Mouse (Mus musculus): ENCODE data around the gene Rab38. TPM values are rescaled to one million over a fixed set of nuclear protein-coding genes. Genes with fewer than 3 reads are reported as not detected.

Gene Rab38
- 1.3 and 1.8 TPM in 2 replicates for polyA plus RNA-seq (2015; fragmentation: Nextera tagmentation; extraction: Ambion mirVana)

GRCm38 (mm10) chr7:88429786-88430691 is at the start of gene Rab38:
Gene Rab38 (plus strand): TSS chr7:88430273.
- WGBS (ENCODE audit: insufficient replicate concordance): 2% methylated on average over 35 of the region's 35 CpGs
- H3K9me3 ChIP-seq (replicated peaks; ENCODE audit: control insufficient read depth, low read length): no peaks in the 10 kb centered on the region
- peak within 1 kb of the TSS; percentile 56 for H3K4me3 ChIP-seq (ENCODE audit: low read depth, low read length)
- no peaks in the 10 kb centered on the region for H3K27me3 ChIP-seq (ENCODE audit: control insufficient read depth, insufficient read depth, low read depth, low read length)
- no peaks in the 10 kb centered on the region; the same call in none of the 2 replicates for H3K4me1 ChIP-seq (ENCODE audit: control insufficient read depth, low read depth, low read length)
- H3K9ac ChIP-seq (ENCODE audit: low read depth, low read length): peak within 1 kb of the TSS; percentile 13; the same call in 1 of the 2 replicates
- H3K4me2 ChIP-seq (ENCODE audit: low read depth, low read length): peak within 1 kb of the TSS; percentile 66
- no peak within 1 kb of the TSS for H3K27ac ChIP-seq (ENCODE audit: low read length)
- ATAC-seq (ENCODE audit: low read depth): peak; percentile 82
- H3K36me3 ChIP-seq (ENCODE audit: control insufficient read depth, insufficient read depth): no peaks in the 10 kb centered on the region

GRCm38 (mm10) chr7:88394568-88394967 is 35.5 kb upstream of the Rab38 start:
- H3K4me2 ChIP-seq (ENCODE audit: low read depth, low read length): no peak overlapping the region
- WGBS (ENCODE audit: insufficient replicate concordance): 65% methylated on average over 1 of the region's 1 CpGs
- no peaks in the 10 kb centered on the region for H3K36me3 ChIP-seq (ENCODE audit: control insufficient read depth, insufficient read depth)

GRCm38 (mm10) chr7:88395745-88396144 is 34.3 kb upstream of the Rab38 start:
- no peak for ATAC-seq (ENCODE audit: low read depth)
- no peak overlapping the region for H3K27ac ChIP-seq (ENCODE audit: low read length)
- no peak overlapping the region for H3K4me2 ChIP-seq (ENCODE audit: low read depth, low read length)
- no peak overlapping the region for H3K4me3 ChIP-seq (ENCODE audit: low read depth, low read length)
- no peak overlapping the region for H3K9ac ChIP-seq (ENCODE audit: low read depth, low read length)
- WGBS (ENCODE audit: insufficient replicate concordance): 48% methylated on average over 2 of the region's 2 CpGs
- H3K27me3 ChIP-seq (ENCODE audit: control insufficient read depth, insufficient read depth, low read depth, low read length): no peaks in the 10 kb centered on the region
- no peaks in the 10 kb centered on the region for H3K9me3 ChIP-seq (replicated peaks; ENCODE audit: control insufficient read depth, low read length)
- H3K4me1 ChIP-seq (ENCODE audit: control insufficient read depth, low read depth, low read length): no peaks in the 10 kb centered on the region
- no peaks in the 10 kb centered on the region for H3K36me3 ChIP-seq (ENCODE audit: control insufficient read depth, insufficient read depth)

More at GRCm38 (mm10) chr7:88394568-88394967, 35.5 kb upstream of the Rab38 start:
- Histone ChIP-seq H3K9ac (ENCODE audit: low read depth, low read length) (no peak overlapping the region), H3K27me3 (ENCODE audit: control insufficient read depth, insufficient read depth, low read depth, low read length) (no peaks in the 10 kb centered on the region), H3K27ac (ENCODE audit: low read length) (no peak overlapping the region), H3K4me3 (ENCODE audit: low read depth, low read length) (no peak overlapping the region), H3K4me1 (ENCODE audit: control insufficient read depth, low read depth, low read length) (no peaks in the 10 kb centered on the region), H3K9me3 (replicated peaks; ENCODE audit: control insufficient read depth, low read length) (no peaks in the 10 kb centered on the region)
- no peak for ATAC-seq (ENCODE audit: low read depth)

GRCm38 (mm10) chr7:88405311-88405710 is 24.8 kb upstream of the Rab38 start:
- ATAC-seq (ENCODE audit: low read depth): no peak
- 79% methylated on average over 1 of the region's 1 CpGs for WGBS (ENCODE audit: insufficient replicate concordance)
- H3K4me1 ChIP-seq (ENCODE audit: control insufficient read depth, low read depth, low read length): no peaks in the 10 kb centered on the region

GRCm38 (mm10) chr7:88406466-88406865 is 23.6 kb upstream of the Rab38 start:
- no peak for ATAC-seq (ENCODE audit: low read depth)
- Histone ChIP-seq H3K4me2 (ENCODE audit: low read depth, low read length) (no peak overlapping the region), H3K27me3 (ENCODE audit: control insufficient read depth, insufficient read depth, low read depth, low read length) (no peaks in the 10 kb centered on the region), H3K27ac (ENCODE audit: low read length) (no peak overlapping the region), H3K9ac (ENCODE audit: low read depth, low read length) (no peak overlapping the region), H3K4me3 (ENCODE audit: low read depth, low read length) (no peak overlapping the region), H3K9me3 (replicated peaks; ENCODE audit: control insufficient read depth, low read length) (no peaks in the 10 kb centered on the region), H3K36me3 (ENCODE audit: control insufficient read depth, insufficient read depth) (no peaks in the 10 kb centered on the region), H3K4me1 (ENCODE audit: control insufficient read depth, low read depth, low read length) (no peaks in the 10 kb centered on the region)
- WGBS (ENCODE audit: insufficient replicate concordance): 64% methylated on average over 2 of the region's 2 CpGs

More at GRCm38 (mm10) chr7:88405311-88405710, 24.8 kb upstream of the Rab38 start:
- Histone ChIP-seq H3K4me2 (ENCODE audit: low read depth, low read length) (no peak overlapping the region), H3K27ac (ENCODE audit: low read length) (no peak overlapping the region), H3K9me3 (replicated peaks; ENCODE audit: control insufficient read depth, low read length) (no peaks in the 10 kb centered on the region), H3K27me3 (ENCODE audit: control insufficient read depth, insufficient read depth, low read depth, low read length) (no peaks in the 10 kb centered on the region), H3K4me3 (ENCODE audit: low read depth, low read length) (no peak overlapping the region), H3K9ac (ENCODE audit: low read depth, low read length) (no peak overlapping the region), H3K36me3 (ENCODE audit: control insufficient read depth, insufficient read depth) (no peaks in the 10 kb centered on the region)

GRCm38 (mm10) chr7:88421821-88422220 is 8.3 kb upstream of the Rab38 start:
- Histone ChIP-seq H3K9me3 (replicated peaks; ENCODE audit: control insufficient read depth, low read length) (no peaks in the 10 kb centered on the region), H3K9ac (ENCODE audit: low read depth, low read length) (no peak overlapping the region), H3K4me3 (ENCODE audit: low read depth, low read length) (no peak overlapping the region), H3K36me3 (ENCODE audit: control insufficient read depth, insufficient read depth) (no peaks in the 10 kb centered on the region), H3K4me2 (ENCODE audit: low read depth, low read length) (no peak overlapping the region), H3K27ac (ENCODE audit: low read length) (no peak overlapping the region), H3K4me1 (ENCODE audit: control insufficient read depth, low read depth, low read length) (no peaks in the 10 kb centered on the region), H3K27me3 (ENCODE audit: control insufficient read depth, insufficient read depth, low read depth, low read length) (no peaks in the 10 kb centered on the region)
- no peak for ATAC-seq (ENCODE audit: low read depth)

- Histone ChIP-seq H3K4me3 (ENCODE audit: low read depth, low read length) (no peak overlapping the region), H3K27me3 (ENCODE audit: control insufficient read depth, insufficient read depth, low read depth, low read length) (no peaks in the 10 kb centered on the region)
- ATAC-seq (ENCODE audit: low read depth): 0 out of 2 replicates have a peak, but pooled peaks have one; percentile 32
Observed at GRCm38 (mm10) chr7:88423889-88424288, 6.2 kb upstream of the Rab38 start.

GRCm38 (mm10) chr7:88425744-88426143 is 4.3 kb upstream of the Rab38 start:
- 37% methylated on average over 3 of the region's 3 CpGs for WGBS (ENCODE audit: insufficient replicate concordance)
- Histone ChIP-seq H3K9me3 (replicated peaks; ENCODE audit: control insufficient read depth, low read length) (no peaks in the 10 kb centered on the region), H3K36me3 (ENCODE audit: control insufficient read depth, insufficient read depth) (no peaks in the 10 kb centered on the region), H3K27me3 (ENCODE audit: control insufficient read depth, insufficient read depth, low read depth, low read length) (no peaks in the 10 kb centered on the region), H3K4me2 (ENCODE audit: low read depth, low read length) (no peak overlapping the region), H3K9ac (ENCODE audit: low read depth, low read length) (no peak overlapping the region), H3K4me1 (ENCODE audit: control insufficient read depth, low read depth, low read length) (no peaks in the 10 kb centered on the region; the same call in none of the 2 replicates), H3K27ac (ENCODE audit: low read length) (no peak overlapping the region), H3K4me3 (ENCODE audit: low read depth, low read length) (no peak overlapping the region)
- no peak for ATAC-seq (ENCODE audit: low read depth)

More at GRCm38 (mm10) chr7:88423889-88424288, 6.2 kb upstream of the Rab38 start:
- no peak overlapping the region for H3K4me2 ChIP-seq (ENCODE audit: low read depth, low read length)
- H3K36me3 ChIP-seq (ENCODE audit: control insufficient read depth, insufficient read depth): no peaks in the 10 kb centered on the region
- H3K27ac ChIP-seq (ENCODE audit: low read length): no peak overlapping the region
- WGBS (ENCODE audit: insufficient replicate concordance): 20% methylated on average over 2 of the region's 2 CpGs
- no peak overlapping the region for H3K9ac ChIP-seq (ENCODE audit: low read depth, low read length)
- no peaks in the 10 kb centered on the region for H3K4me1 ChIP-seq (ENCODE audit: control insufficient read depth, low read depth, low read length)
- H3K9me3 ChIP-seq (replicated peaks; ENCODE audit: control insufficient read depth, low read length): no peaks in the 10 kb centered on the region

- 25% methylated on average over 3 of the region's 3 CpGs for WGBS (ENCODE audit: insufficient replicate concordance)
- Histone ChIP-seq H3K36me3 (ENCODE audit: control insufficient read depth, insufficient read depth) (no peaks in the 10 kb centered on the region), H3K4me3 (ENCODE audit: low read depth, low read length) (no peak overlapping the region), H3K4me2 (ENCODE audit: low read depth, low read length) (no peak overlapping the region), H3K4me1 (ENCODE audit: control insufficient read depth, low read depth, low read length) (no peaks in the 10 kb centered on the region; the same call in none of the 2 replicates), H3K9me3 (replicated peaks; ENCODE audit: control insufficient read depth, low read length) (no peaks in the 10 kb centered on the region), H3K27ac (ENCODE audit: low read length) (no peak overlapping the region), H3K9ac (ENCODE audit: low read depth, low read length) (no peak overlapping the region), H3K27me3 (ENCODE audit: control insufficient read depth, insufficient read depth, low read depth, low read length) (no peaks in the 10 kb centered on the region)
- no peak for ATAC-seq (ENCODE audit: low read depth)
Observed at GRCm38 (mm10) chr7:88427484-88427883, 2.6 kb upstream of the Rab38 start.

Measured in liver, embryonic 16.5 days (tissue).